Mouse (Mus musculus): ENCODE results near the gene Syne4. TPM values are rescaled to one million over a fixed set of nuclear protein-coding genes. Genes with fewer than 3 reads are reported as not detected.
A peak's percentile ranks its signal among the peaks of the same experiment; 100 is the strongest.

Syne4 gene
- polyA plus RNA-seq (2015; fragmentation: Nextera tagmentation; extraction: Ambion mirVana), result 9.2 and 10.0 TPM in 2 replicates

GRCm38 (mm10) chr7:30314721-30315155 is at the start of gene Syne4:
Syne4 (plus strand) TSS chr7:30314807.
- ATAC-seq (replicated peaks; ENCODE audit: extremely low read depth, insufficient read depth, low FRiP score), result no peak
- peaks cover 7% of the 10 kb centered on the region; the same call in 1 of the 2 replicates for H3K4me1 ChIP-seq (ENCODE audit: control insufficient read depth, insufficient read depth, low read length)
- WGBS, result 2% methylated on average over 9 of the region's 9 CpGs
- H3K27me3 ChIP-seq (ENCODE audit: control insufficient read depth, insufficient read depth, low read length), result no peaks in the 10 kb centered on the region
- no peaks in the 10 kb centered on the region for H3K9me3 ChIP-seq (replicated peaks; ENCODE audit: control insufficient read depth, low read length)
- peak within 1 kb of the TSS; percentile 28 for H3K4me3 ChIP-seq (ENCODE audit: low read length)
- H3K27ac ChIP-seq (ENCODE audit: low read length), result no peak within 1 kb of the TSS
- no peak within 1 kb of the TSS; the same call in 1 of the 2 replicates for H3K9ac ChIP-seq (ENCODE audit: low read length)
- peak within 1 kb of the TSS; percentile 20; the same call in 1 of the 2 replicates for H3K4me2 ChIP-seq (ENCODE audit: low read depth, low read length)
- 0 out of 2 replicates have a peak, but pooled peaks cover 7% of the 10 kb centered on the region for H3K36me3 ChIP-seq (ENCODE audit: control insufficient read depth, insufficient read depth)

- H3K36me3 ChIP-seq (ENCODE audit: control insufficient read depth, insufficient read depth), result peaks cover 7% of the 10 kb centered on the region
- 65% methylated on average over 2 of the region's 2 CpGs for WGBS
Measured at GRCm38 (mm10) chr7:30265041-30265440, 49.6 kb upstream of the Syne4 start.

GRCm38 (mm10) chr7:30265531-30265930 is 49.1 kb upstream of the Syne4 start:
- whole genome bisulfite sequencing, result 88% methylated on average over 5 of the region's 5 CpGs

More at GRCm38 (mm10) chr7:30265041-30265440, 49.6 kb upstream of the Syne4 start:
- no peak for ATAC-seq (replicated peaks; ENCODE audit: extremely low read depth, insufficient read depth, low FRiP score)
- Histone ChIP-seq H3K4me1 (ENCODE audit: control insufficient read depth, insufficient read depth, low read length) (peaks cover 4% of the 10 kb centered on the region; the same call in 1 of the 2 replicates), H3K4me2 (ENCODE audit: low read depth, low read length) (no peak overlapping the region), H3K4me3 (ENCODE audit: low read length) (no peak overlapping the region), H3K9ac (ENCODE audit: low read length) (no peak overlapping the region), H3K9me3 (replicated peaks; ENCODE audit: control insufficient read depth, low read length) (no peaks in the 10 kb centered on the region), H3K27me3 (ENCODE audit: control insufficient read depth, insufficient read depth, low read length) (no peaks in the 10 kb centered on the region), H3K27ac (ENCODE audit: low read length) (no peak overlapping the region)

GRCm38 (mm10) chr7:30265935-30266334 is 48.7 kb upstream of the Syne4 start:
- ATAC-seq (replicated peaks; ENCODE audit: extremely low read depth, insufficient read depth, low FRiP score), result no peak
- Histone ChIP-seq H3K9me3 (replicated peaks; ENCODE audit: control insufficient read depth, low read length) (no peaks in the 10 kb centered on the region), H3K4me3 (ENCODE audit: low read length) (no peak overlapping the region), H3K36me3 (ENCODE audit: control insufficient read depth, insufficient read depth) (peaks cover 7% of the 10 kb centered on the region), H3K9ac (ENCODE audit: low read length) (no peak overlapping the region), H3K27me3 (ENCODE audit: control insufficient read depth, insufficient read depth, low read length) (no peaks in the 10 kb centered on the region), H3K27ac (ENCODE audit: low read length) (no peak overlapping the region), H3K4me2 (ENCODE audit: low read depth, low read length) (no peak overlapping the region), H3K4me1 (ENCODE audit: control insufficient read depth, insufficient read depth, low read length) (peaks cover 4% of the 10 kb centered on the region; the same call in 1 of the 2 replicates)
- 94% methylated on average over 7 of the region's 7 CpGs for WGBS

More at GRCm38 (mm10) chr7:30265531-30265930, 49.1 kb upstream of the Syne4 start:
- no peak overlapping the region for H3K4me3 ChIP-seq (ENCODE audit: low read length)
- ATAC-seq (replicated peaks; ENCODE audit: extremely low read depth, insufficient read depth, low FRiP score), result no peak
- H3K4me2 ChIP-seq (ENCODE audit: low read depth, low read length), result no peak overlapping the region
- no peaks in the 10 kb centered on the region for H3K27me3 ChIP-seq (ENCODE audit: control insufficient read depth, insufficient read depth, low read length)
- H3K9ac ChIP-seq (ENCODE audit: low read length), result no peak overlapping the region
- H3K27ac ChIP-seq (ENCODE audit: low read length), result no peak overlapping the region
- peaks cover 7% of the 10 kb centered on the region for H3K36me3 ChIP-seq (ENCODE audit: control insufficient read depth, insufficient read depth)
- H3K4me1 ChIP-seq (ENCODE audit: control insufficient read depth, insufficient read depth, low read length), result peaks cover 4% of the 10 kb centered on the region; the same call in 1 of the 2 replicates
- H3K9me3 ChIP-seq (replicated peaks; ENCODE audit: control insufficient read depth, low read length), result no peaks in the 10 kb centered on the region

- Histone ChIP-seq H3K4me3 (ENCODE audit: low read length) (no peak overlapping the region), H3K9ac (ENCODE audit: low read length) (no peak overlapping the region), H3K27ac (ENCODE audit: low read length) (no peak overlapping the region), H3K27me3 (ENCODE audit: control insufficient read depth, insufficient read depth, low read length) (no peaks in the 10 kb centered on the region), H3K4me1 (ENCODE audit: control insufficient read depth, insufficient read depth, low read length) (peaks cover 4% of the 10 kb centered on the region; the same call in 1 of the 2 replicates), H3K36me3 (ENCODE audit: control insufficient read depth, insufficient read depth) (peaks cover 7% of the 10 kb centered on the region), H3K4me2 (ENCODE audit: low read depth, low read length) (no peak overlapping the region), H3K9me3 (replicated peaks; ENCODE audit: control insufficient read depth, low read length) (no peaks in the 10 kb centered on the region)
- ATAC-seq (replicated peaks; ENCODE audit: extremely low read depth, insufficient read depth, low FRiP score), result no peak
- WGBS, result 47% methylated on average over 3 of the region's 3 CpGs
Measured at GRCm38 (mm10) chr7:30266780-30267179, 47.8 kb upstream of the Syne4 start.

GRCm38 (mm10) chr7:30269641-30270040 is 45.0 kb upstream of the Syne4 start:
- 86% methylated on average over 4 of the region's 4 CpGs for WGBS
- H3K4me2 ChIP-seq (ENCODE audit: low read depth, low read length), result no peak overlapping the region
- H3K36me3 ChIP-seq (ENCODE audit: control insufficient read depth, insufficient read depth), result peaks cover 5% of the 10 kb centered on the region
- no peak overlapping the region for H3K27ac ChIP-seq (ENCODE audit: low read length)
- H3K4me1 ChIP-seq (ENCODE audit: control insufficient read depth, insufficient read depth, low read length), result peaks cover 4% of the 10 kb centered on the region; the same call in 1 of the 2 replicates
- H3K9me3 ChIP-seq (replicated peaks; ENCODE audit: control insufficient read depth, low read length), result no peaks in the 10 kb centered on the region
- H3K9ac ChIP-seq (ENCODE audit: low read length), result no peak overlapping the region
- H3K4me3 ChIP-seq (ENCODE audit: low read length), result no peak overlapping the region
- no peak for ATAC-seq (replicated peaks; ENCODE audit: extremely low read depth, insufficient read depth, low FRiP score)
- H3K27me3 ChIP-seq (ENCODE audit: control insufficient read depth, insufficient read depth, low read length), result no peaks in the 10 kb centered on the region

- no peak overlapping the region for H3K4me2 ChIP-seq (ENCODE audit: low read depth, low read length)
- no peak overlapping the region for H3K4me3 ChIP-seq (ENCODE audit: low read length)
- H3K27me3 ChIP-seq (ENCODE audit: control insufficient read depth, insufficient read depth, low read length), result no peaks in the 10 kb centered on the region
- ATAC-seq (replicated peaks; ENCODE audit: extremely low read depth, insufficient read depth, low FRiP score), result no peak
- 75% methylated on average over 6 of the region's 6 CpGs for WGBS
- H3K9me3 ChIP-seq (replicated peaks; ENCODE audit: control insufficient read depth, low read length), result no peaks in the 10 kb centered on the region
- no peak overlapping the region for H3K27ac ChIP-seq (ENCODE audit: low read length)
- H3K9ac ChIP-seq (ENCODE audit: low read length), result no peak overlapping the region
- H3K36me3 ChIP-seq (ENCODE audit: control insufficient read depth, insufficient read depth), result peaks cover 3% of the 10 kb centered on the region
- peaks cover 6% of the 10 kb centered on the region for H3K4me1 ChIP-seq (ENCODE audit: control insufficient read depth, insufficient read depth, low read length)
Measured at GRCm38 (mm10) chr7:30274383-30274782, 40.2 kb upstream of the Syne4 start.

GRCm38 (mm10) chr7:30278911-30279310 is 35.7 kb upstream of the Syne4 start:
- H3K4me3 ChIP-seq (ENCODE audit: low read length), result no peak overlapping the region
- ATAC-seq (replicated peaks; ENCODE audit: extremely low read depth, insufficient read depth, low FRiP score), result no peak
- no peaks in the 10 kb centered on the region for H3K9me3 ChIP-seq (replicated peaks; ENCODE audit: control insufficient read depth, low read length)
- H3K27ac ChIP-seq (ENCODE audit: low read length), result no peak overlapping the region
- H3K36me3 ChIP-seq (ENCODE audit: control insufficient read depth, insufficient read depth), result no peaks in the 10 kb centered on the region
- H3K9ac ChIP-seq (ENCODE audit: low read length), result no peak overlapping the region
- peak overlapping the region; percentile 85; the same call in 1 of the 2 replicates for H3K4me2 ChIP-seq (ENCODE audit: low read depth, low read length)
- H3K27me3 ChIP-seq (ENCODE audit: control insufficient read depth, insufficient read depth, low read length), result no peaks in the 10 kb centered on the region
- H3K4me1 ChIP-seq (ENCODE audit: control insufficient read depth, insufficient read depth, low read length), result peaks cover 14% of the 10 kb centered on the region
- 49% methylated on average over 2 of the region's 2 CpGs for WGBS

- Histone ChIP-seq H3K9ac (ENCODE audit: low read length) (peak overlapping the region; percentile 77), H3K36me3 (ENCODE audit: control insufficient read depth, insufficient read depth) (no peaks in the 10 kb centered on the region), H3K4me1 (ENCODE audit: control insufficient read depth, insufficient read depth, low read length) (peaks cover 14% of the 10 kb centered on the region), H3K27ac (ENCODE audit: low read length) (peak overlapping the region; percentile 96; the same call in 1 of the 2 replicates), H3K27me3 (ENCODE audit: control insufficient read depth, insufficient read depth, low read length) (no peaks in the 10 kb centered on the region), H3K9me3 (replicated peaks; ENCODE audit: control insufficient read depth, low read length) (no peaks in the 10 kb centered on the region), H3K4me3 (ENCODE audit: low read length) (peak overlapping the region; percentile 93), H3K4me2 (ENCODE audit: low read depth, low read length) (peak overlapping the region; percentile 85)
- ATAC-seq (replicated peaks; ENCODE audit: extremely low read depth, insufficient read depth, low FRiP score), result no peak
- 0% methylated on average over 6 of the region's 6 CpGs for WGBS
Measured at GRCm38 (mm10) chr7:30279536-30279935, 35.1 kb upstream of the Syne4 start.

Measured in heart, embryonic 16.5 days (tissue).